Mouse (Mus musculus): ENCODE results near the gene Tnfrsf9.

Tnfrsf9 gene

GRCm38 (mm10) chr4:150926924-150927705, 12.8 kb downstream of the Tnfrsf9 start:
- DNase-seq (ENCODE audit: low spot score in 2 of 2) = no peak

- DNase-seq (ENCODE audit: low spot score in 2 of 2) = no peak
Observed at GRCm38 (mm10) chr4:150927789-150928188, 13.4 kb downstream of the Tnfrsf9 start.

GRCm38 (mm10) chr4:150933503-150933902, 19.1 kb downstream of the Tnfrsf9 start:
- DNase-seq (ENCODE audit: low spot score in 2 of 2) = no peak

DNA sequence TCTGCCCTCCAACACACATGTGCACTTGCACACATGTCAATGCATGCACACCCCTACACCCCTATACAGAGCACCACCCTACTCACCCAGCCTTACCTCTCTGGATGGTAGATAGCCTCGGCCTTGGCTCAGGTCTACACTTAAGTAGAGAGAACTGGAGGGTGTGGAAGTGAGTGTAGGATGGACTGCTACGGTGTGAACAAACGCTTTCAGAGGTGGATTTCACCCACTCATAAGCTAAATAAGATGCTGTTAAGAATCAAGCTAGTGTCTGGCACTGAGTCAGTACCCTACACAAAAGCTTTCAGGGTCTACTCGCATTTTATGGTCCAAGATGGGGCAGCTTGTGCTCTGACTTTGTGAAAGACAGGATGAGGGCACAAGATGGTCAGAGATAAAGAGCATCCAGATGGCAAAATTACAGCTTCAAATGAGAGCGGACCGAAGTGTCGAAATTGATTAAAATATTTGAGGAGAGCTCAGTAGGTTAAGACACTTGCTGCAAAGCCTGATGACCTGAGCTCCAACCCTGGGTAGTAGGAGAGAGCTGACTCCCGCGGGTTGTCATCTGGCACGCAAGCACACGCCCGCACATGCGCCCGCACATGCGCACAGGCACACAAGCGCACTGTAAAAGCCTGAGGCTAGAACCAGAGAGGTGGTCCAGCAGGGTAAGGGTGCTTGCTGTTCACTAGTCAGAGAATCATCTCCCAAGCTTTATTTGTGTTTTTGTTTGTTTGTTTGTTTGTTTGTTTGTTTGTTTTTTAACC, 23.1 kb downstream of the Tnfrsf9 start:
- DNase-seq (ENCODE audit: low spot score in 2 of 2) = peak in 1 of 2 experiments; percentile 34

DNA sequence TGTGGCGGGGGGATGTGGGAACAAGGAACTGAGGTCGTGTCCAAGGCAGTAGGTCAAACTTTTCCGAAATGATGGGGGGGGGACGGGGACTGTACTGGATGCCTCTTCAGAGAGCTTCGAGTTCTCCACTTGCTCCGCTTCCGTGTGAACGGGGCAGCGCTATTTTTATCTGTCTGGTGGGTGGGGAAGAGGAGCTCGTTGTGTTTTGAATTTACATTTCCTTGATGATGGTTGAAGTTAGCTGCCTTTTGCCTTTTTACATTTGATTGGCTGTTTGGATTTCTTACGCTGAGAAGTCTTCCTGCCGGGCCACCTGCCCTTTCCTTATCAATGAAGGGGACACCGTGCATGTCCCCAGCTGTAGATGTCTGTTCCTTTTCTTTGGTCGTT, 23.7 kb downstream of the Tnfrsf9 start:
- no peak for DNase-seq (ENCODE audit: low spot score in 2 of 2)

- DNase-seq (ENCODE audit: low spot score in 2 of 2) = no peak
Observed at GRCm38 (mm10) chr4:150939991-150940651, 25.8 kb downstream of the Tnfrsf9 start.

- DNase-seq (ENCODE audit: low spot score in 2 of 2) = no peak
Observed at GRCm38 (mm10) chr4:150944707-150945106, 30.3 kb downstream of the Tnfrsf9 start.

DNA sequence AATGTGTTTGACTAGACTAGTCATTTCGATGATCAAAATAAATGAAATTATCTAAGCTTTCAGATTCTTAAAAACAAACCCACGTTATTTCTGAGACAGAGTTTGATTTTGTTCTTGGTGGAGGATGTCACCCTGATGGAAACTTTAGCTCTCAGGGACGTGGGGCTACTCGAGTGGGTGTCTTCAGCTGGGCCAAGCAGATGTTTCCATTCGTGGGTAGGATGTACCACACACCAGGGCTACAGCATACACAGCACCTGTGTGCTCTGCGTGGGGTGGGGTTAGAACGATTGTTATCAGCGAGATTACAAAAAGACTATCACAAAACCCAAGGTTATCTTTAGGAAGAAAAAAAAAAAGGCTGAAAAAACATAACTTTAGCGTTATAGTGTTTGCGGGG, 36.6 kb downstream of the Tnfrsf9 start:
- DNase-seq (ENCODE audit: low spot score in 2 of 2) = no peak

- no peak for DNase-seq (ENCODE audit: low spot score in 2 of 2)
Observed at GRCm38 (mm10) chr4:150956369-150957105, 42.2 kb downstream of the Tnfrsf9 start.

DNA sequence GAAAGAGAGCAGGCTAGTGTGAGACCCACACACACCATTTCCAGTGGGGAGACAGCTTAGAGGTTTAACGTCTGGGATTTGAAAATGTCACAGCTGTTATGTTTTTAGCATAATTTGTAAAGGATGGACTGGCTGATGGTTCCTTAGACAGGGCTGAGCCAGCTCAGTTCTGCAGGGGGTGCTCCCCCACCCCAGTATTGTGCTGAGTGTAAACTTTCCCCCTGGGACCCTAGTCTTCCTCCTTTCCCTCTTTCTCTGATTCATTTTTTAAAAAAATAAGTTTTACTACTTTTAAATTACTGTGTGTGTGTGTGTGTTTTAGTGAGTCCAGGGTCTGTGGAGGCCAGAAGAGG, 42.7 kb downstream of the Tnfrsf9 start:
- no peak for DNase-seq (ENCODE audit: low spot score in 2 of 2)

- no peak for DNase-seq (ENCODE audit: low spot score in 2 of 2)
Observed at GRCm38 (mm10) chr4:150958536-150958935, 44.2 kb downstream of the Tnfrsf9 start.

DNA sequence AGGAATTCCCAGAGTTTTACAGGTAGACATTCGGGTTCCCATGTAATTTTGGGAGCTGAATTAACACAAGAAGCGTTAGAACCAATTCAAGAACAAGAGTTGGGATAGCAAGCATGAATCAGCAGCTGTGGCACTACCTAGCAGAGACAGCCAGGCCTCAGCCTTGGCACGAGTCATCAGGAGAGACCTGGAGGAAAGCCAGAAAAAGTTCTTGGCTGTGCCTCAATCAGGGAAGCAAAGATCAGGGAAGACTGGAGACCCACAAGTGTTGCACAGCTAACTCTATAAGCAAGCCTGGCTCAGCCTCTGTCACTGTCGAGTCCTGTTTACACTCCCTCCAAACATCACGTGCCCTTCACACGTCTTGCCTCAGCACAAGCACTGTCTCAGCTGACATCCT, 47.9 kb downstream of the Tnfrsf9 start:
- no peak for DNase-seq (ENCODE audit: low spot score in 2 of 2)

- no peak for DNase-seq (ENCODE audit: low spot score in 2 of 2)
Observed at GRCm38 (mm10) chr4:150963711-150964110, 49.3 kb downstream of the Tnfrsf9 start.

GRCm38 (mm10) chr4:150964635-150965554, 50.5 kb downstream of the Tnfrsf9 start:
- peak; percentile 80 to 87 for DNase-seq (ENCODE audit: low spot score in 2 of 2)

DNA sequence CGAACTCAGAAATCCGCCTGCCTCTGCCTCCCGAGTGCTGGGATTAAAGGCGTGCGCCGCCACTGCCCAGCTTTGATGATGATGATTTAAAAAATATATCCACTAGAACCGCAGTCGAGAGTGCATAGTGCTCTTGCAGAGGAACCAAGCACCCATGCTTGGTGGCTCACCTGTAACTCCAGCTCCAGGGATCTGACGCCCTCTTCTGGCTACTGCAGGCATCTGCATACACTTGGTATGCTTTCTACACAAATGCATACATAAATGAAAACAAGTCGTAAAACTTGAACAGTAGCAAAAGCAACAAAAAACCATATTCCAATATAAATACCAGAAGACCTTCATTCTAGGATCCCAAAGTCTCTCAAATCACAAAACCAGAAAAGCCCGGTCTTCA, 51.2 kb downstream of the Tnfrsf9 start:
- DNase-seq (ENCODE audit: low spot score in 2 of 2) = no peak

DNA sequence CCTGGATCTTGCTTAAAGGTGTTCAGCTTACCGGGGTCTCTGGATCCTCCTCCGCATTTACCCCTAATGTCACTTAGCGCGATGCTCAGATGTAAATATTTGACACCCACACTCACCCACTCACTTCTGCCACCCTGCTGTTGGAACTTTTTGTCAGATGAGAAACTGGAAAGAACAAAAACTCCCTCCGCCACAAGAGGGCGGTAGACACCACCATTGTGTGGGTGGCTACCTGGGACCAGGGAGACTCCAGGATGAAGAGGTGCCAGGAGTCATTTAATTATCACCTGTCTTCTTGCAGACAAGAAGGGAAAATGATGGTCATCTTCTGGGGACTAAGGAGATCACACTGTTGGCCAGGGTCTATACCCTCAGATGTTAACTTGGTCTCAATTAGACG, 52.2 kb downstream of the Tnfrsf9 start:
- peak; percentile 55 for DNase-seq (ENCODE audit: low spot score in 2 of 2)

DNA sequence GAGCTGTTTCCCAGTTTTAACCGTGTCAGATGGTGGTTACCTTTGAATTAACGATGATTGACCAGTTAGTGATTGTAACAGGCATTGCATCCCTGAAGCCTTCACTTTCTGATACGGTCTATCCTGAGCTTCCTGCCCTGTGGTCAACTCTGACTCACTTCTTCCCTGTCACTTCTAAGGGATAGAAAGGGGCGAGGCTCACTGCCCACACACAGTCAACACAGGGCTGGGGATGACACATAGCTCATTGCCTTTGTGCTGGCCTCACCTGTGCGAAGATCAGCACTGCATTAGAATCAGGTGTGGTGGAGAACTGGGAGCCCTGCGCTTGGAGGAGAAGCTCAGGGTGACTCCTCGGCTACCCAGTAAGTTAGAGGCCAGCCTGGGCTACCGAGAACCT, 54.6 kb downstream of the Tnfrsf9 start:
- DNase-seq (ENCODE audit: low spot score in 2 of 2) = no peak

DNA sequence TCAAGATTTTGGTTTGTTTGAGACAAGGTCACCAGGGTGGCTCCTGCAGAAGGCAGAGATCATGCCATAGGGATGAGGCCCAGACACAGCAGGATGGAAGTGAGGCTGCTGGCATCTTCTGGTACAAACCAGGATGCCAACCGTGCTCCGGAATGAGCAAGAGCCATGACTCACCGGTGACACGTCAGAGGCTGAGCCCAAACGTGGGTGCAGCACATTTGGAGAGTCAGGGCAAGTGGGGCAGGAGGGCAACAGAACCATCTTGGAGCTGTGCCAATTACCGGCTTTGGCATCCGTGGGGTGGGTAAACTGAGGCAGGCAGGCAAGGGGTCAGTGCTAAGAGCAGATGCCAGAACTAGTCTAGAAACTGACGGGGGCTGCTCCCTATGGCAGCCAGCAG, 58.9 kb downstream of the Tnfrsf9 start:
- DNase-seq (ENCODE audit: low spot score in 2 of 2) = no peak

GRCm38 (mm10) chr4:150975145-150975544, 60.8 kb downstream of the Tnfrsf9 start:
- DNase-seq (ENCODE audit: low spot score in 2 of 2) = no peak

- DNase-seq (ENCODE audit: low spot score in 2 of 2) = no peak
Observed at GRCm38 (mm10) chr4:150978156-150978910, 64.0 kb downstream of the Tnfrsf9 start.

Measured in urinary bladder, postnatal 36 days (tissue).